Mouse (Mus musculus): Measurements from ENCODE around the gene Shisa4.

Gene Shisa4

GRCm38 (mm10) chr1:135363446-135363845, 11.6 kb downstream of the Shisa4 start:
- no peak for DNase-seq

DNA sequence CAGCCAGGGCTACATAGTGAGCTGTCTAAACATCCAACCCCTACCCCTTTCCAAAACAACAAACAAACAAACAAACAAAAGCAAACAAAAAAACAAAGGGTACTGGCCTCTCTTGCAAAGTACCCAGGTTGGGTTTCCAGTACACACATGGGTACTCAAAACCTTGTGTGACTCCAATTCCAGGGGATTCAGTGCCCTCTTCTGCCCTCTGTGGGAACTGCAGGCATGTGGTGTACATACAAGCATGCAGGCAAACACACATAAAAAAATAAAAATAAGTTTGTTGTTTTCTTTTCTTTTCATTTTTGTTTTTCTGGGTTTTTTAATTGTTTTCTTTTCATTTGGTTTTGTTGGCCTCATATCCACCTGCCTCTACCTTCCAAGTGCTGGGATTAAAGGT, 12.9 kb downstream of the Shisa4 start:
- no peak for DNase-seq

DNA sequence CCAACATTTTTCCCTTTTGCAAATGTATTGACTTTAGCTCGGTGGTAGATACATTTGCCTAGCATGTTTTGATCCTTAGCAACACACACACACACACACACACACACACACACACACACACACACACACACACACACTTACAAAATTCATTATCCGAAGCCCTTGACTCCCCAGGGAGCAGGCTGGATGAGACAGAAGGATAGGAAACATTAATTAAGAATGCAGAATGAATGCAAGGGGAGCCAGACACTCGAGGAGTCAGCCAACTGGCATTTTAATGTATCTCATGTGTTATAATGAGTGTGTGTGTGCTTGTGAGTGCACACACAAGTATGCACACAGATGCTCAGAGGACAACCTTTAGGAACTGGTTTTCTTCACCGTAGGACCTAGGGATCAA, 13.5 kb downstream of the Shisa4 start:
- no peak for DNase-seq

GRCm38 (mm10) chr1:135359071-135359470, 16.0 kb downstream of the Shisa4 start:
- no peak for DNase-seq

- no peak for DNase-seq
Observed at GRCm38 (mm10) chr1:135351953-135352352, 23.1 kb downstream of the Shisa4 start.

- DNase-seq = no peak
Observed at GRCm38 (mm10) chr1:135347498-135348169, 27.4 kb downstream of the Shisa4 start.

- no peak for DNase-seq
Observed at GRCm38 (mm10) chr1:135346891-135347290, 28.1 kb downstream of the Shisa4 start.

GRCm38 (mm10) chr1:135344026-135344425, 31.0 kb downstream of the Shisa4 start:
- no peak for DNase-seq

DNA sequence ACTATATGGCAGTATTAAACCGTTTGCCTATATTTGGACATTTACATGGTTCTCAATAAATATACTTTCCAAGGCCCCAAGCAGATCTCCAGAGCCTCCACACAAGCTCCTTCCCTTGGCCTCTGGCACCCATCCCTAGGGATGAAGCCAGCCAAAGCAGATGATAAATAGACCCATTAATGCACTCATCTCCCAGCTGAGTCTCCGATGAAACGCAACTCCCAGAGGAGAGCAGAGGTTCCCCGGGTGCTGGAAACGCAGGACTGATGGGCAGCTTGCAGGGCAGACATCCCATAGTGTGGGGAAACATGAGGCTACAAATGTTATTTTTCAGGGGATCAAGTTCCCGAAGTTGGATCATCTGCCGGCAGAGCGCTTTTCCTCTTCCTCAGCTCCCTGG, 33.1 kb downstream of the Shisa4 start:
- DNase-seq = no peak

DNA sequence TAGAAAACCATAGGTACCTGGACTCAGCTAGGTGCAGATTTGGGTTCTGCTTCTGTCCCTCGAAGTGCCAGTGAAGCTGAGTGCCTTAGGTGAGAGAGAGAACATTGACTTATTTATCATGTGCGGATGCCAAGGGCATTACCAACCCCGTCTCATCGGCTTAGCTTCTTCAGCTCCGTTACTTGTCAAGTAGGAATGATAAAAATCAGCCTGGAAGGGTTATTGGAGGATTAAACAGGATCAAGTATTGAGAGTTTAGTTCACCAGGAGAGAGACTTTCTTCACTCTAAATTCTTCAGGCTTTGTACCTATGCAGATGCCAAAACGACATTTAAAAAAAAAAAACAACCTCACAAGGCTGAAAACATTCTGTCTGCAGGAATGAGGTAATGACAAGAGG, 44.5 kb downstream of the Shisa4 start:
- no peak for DNase-seq

GRCm38 (mm10) chr1:135328368-135328767, 46.7 kb downstream of the Shisa4 start:
- DNase-seq = no peak

- DNase-seq = no peak
Observed at GRCm38 (mm10) chr1:135325934-135326333, 49.1 kb downstream of the Shisa4 start.

GRCm38 (mm10) chr1:135324571-135324970, 50.5 kb downstream of the Shisa4 start, which contains the start of gene Lmod1:
Lmod1 (plus strand) TSS chr1:135324807.
- DNase-seq = no peak

DNA sequence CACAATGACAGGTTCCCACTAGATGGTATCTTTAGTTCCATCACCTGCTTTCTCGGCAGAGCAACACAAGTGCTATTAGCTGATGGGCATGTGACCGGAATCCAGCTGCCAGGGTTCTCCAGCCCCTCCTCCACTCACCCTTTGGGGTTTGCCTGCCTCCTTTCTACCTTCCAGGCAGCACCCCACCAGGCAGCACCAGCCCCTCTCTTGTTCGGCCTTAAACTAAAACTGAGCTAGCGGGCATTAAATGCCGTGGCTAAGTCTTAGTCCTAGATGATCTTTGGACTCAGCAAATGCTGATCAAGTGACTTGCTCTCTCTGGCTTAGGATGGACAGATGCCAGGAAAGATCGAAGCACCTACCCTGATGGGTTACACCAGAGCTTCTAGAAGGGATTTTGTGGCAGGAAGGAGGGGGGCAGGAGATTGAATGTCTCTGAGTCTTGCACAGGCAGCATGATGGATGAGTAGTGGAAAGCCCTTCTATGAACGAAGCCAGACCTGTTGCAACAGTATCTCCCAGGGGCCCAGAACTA, 51.6 kb downstream of the Shisa4 start:
- DNase-seq = no peak
